Mouse (Mus musculus) yolk sac, embryonic 10.5 days (tissue): ENCODE measurements at regions not wholly inside any gene's neighbourhood (a gene's known extent, or its start where the extent isn't known, plus 50 kb on each side); places are given as distances from the start of the nearest gene placed in this dataset.

ENCODE experiments used
- DNase-seq: peaks from one replicate; pipeline ENCODE4 v3.0.0-alpha.2; 2017; ENCODE audit warnings: low spot score

GRCm38 (mm10) chr19:52878812-52879502, 161.1 kb downstream of the Xpnpep1 start:
- DNase-seq, result no peak

- DNase-seq, result no peak
Observed at GRCm38 (mm10) chr19:52866635-52867034, 173.4 kb downstream of the Xpnpep1 start.

- DNase-seq, result no peak
Observed at GRCm38 (mm10) chr19:52861576-52861975, 178.4 kb downstream of the Xpnpep1 start.

- no peak for DNase-seq
Observed at GRCm38 (mm10) chr19:52854068-52854682, 185.8 kb downstream of the Xpnpep1 start.

GRCm38 (mm10) chr19:52816202-52816601, 223.8 kb downstream of the Xpnpep1 start:
- DNase-seq, result no peak

- DNase-seq, result no peak
Observed at GRCm38 (mm10) chr19:52812046-52812445, 228.0 kb downstream of the Xpnpep1 start.

- no peak for DNase-seq
Observed at GRCm38 (mm10) chr19:52788802-52789201, 251.2 kb downstream of the Xpnpep1 start.

- DNase-seq, result no peak
Observed at GRCm38 (mm10) chr19:52768761-52769388, 271.1 kb downstream of the Xpnpep1 start.

- DNase-seq, result no peak
Observed at GRCm38 (mm10) chr19:52768117-52768516, 271.9 kb downstream of the Xpnpep1 start.

- no peak for DNase-seq
Observed at GRCm38 (mm10) chr19:52738946-52739345, 301.1 kb downstream of the Xpnpep1 start.

GRCm38 (mm10) chr19:52721776-52722175, 318.2 kb downstream of the Xpnpep1 start:
- no peak for DNase-seq

- no peak for DNase-seq
Observed at GRCm38 (mm10) chr19:52715359-52715758, 324.7 kb downstream of the Xpnpep1 start.

- no peak for DNase-seq
Observed at GRCm38 (mm10) chr19:52707679-52708078, 332.3 kb downstream of the Xpnpep1 start.

- DNase-seq, result no peak
Observed at GRCm38 (mm10) chr19:52661009-52661408, 379.0 kb downstream of the Xpnpep1 start.

- no peak for DNase-seq
Observed at GRCm38 (mm10) chr19:52647066-52648046, 383.3 kb downstream of the Ins1 start.

- no peak for DNase-seq
Observed at GRCm38 (mm10) chr19:52640228-52640627, 376.1 kb downstream of the Ins1 start.

GRCm38 (mm10) chr19:52632501-52632900, 368.4 kb downstream of the Ins1 start:
- no peak for DNase-seq

GRCm38 (mm10) chr19:52624310-52624709, 360.2 kb downstream of the Ins1 start:
- DNase-seq, result no peak

GRCm38 (mm10) chr19:52623496-52623895, 359.4 kb downstream of the Ins1 start:
- no peak for DNase-seq

GRCm38 (mm10) chr19:52613353-52613752, 349.3 kb downstream of the Ins1 start:
- no peak for DNase-seq

GRCm38 (mm10) chr19:52606859-52607258, 342.8 kb downstream of the Ins1 start:
- DNase-seq, result no peak

GRCm38 (mm10) chr19:52600410-52600809, 336.3 kb downstream of the Ins1 start:
- no peak for DNase-seq
